Mouse (Mus musculus) hematopoietic stem cell, adult 5-6 weeks (primary cell): ENCODE measurements around the gene Tmppe. TPM values are rescaled to one million over a fixed set of nuclear protein-coding genes. Genes with fewer than 3 reads are reported as not detected.

Source experiments
- total RNA-seq: library from RNA; stranded (forward); fragments of 172-1452, 232-1000 nt; gene quantifications from 2 replicates; pipeline ENCODE4 v1.2.3, GENCODE M21; 2017

Tmppe gene
- total RNA-seq, 1 experiment from 2014 or later: 6.9 TPM

Other genes with a start within 250 kb of the Tmppe start
- not detected in 2 replicates for gene Bcl2a1c, start 71.0 kb upstream of the Tmppe start, total RNA-seq
- gene Crtap, start 10.4 kb upstream of the Tmppe start, total RNA-seq: 21.4 and 36.7 TPM in 2 replicates
- 32.0 and 37.4 TPM in 2 replicates for gene Glb1, start within 50 bp of the Tmppe start, total RNA-seq
- not detected in 2 replicates for gene Ccr4, start 103.8 kb downstream of the Tmppe start, total RNA-seq
- not detected in 2 replicates for gene C130032M10Rik, start 114.6 kb downstream of the Tmppe start, total RNA-seq
- not detected in 2 replicates for gene Trim71, start 163.3 kb downstream of the Tmppe start, total RNA-seq
- gene Cnot10, start 239.1 kb downstream of the Tmppe start, total RNA-seq: 45.1 and 51.3 TPM in 2 replicates